Mouse (Mus musculus) liver, postnatal 0 days (tissue): ENCODE measurements at regions not wholly inside any gene's neighbourhood (a gene's known extent, or its start where the extent isn't known, plus 50 kb on each side); places are given as distances from the start of the nearest gene placed in this dataset.

Experiments used
- ATAC-seq: fragments of 200-750 bp; cut with Nextera tagmentation; 2 replicates; pipeline ENCODE4 v1.8.0; 2017; ENCODE audit warnings: mild to moderate bottlenecking, moderate library complexity
- DNase-seq: peaks from one replicate; pipeline ENCODE4 v3.0.0-alpha.2; 2016
- H3K27ac ChIP-seq: fragments of 300-500 bp; sonication (generic); 2 replicates; pipeline ENCODE4 v1.5.1; 2014; ENCODE audit warnings: antibody characterized with exemption, moderate library complexity, mild to moderate bottlenecking, low read depth
- H3K27me3 ChIP-seq: fragments of 300-500 bp; sonication (generic); 2 replicates; pipeline ENCODE4 v1.6.1; 2014; ENCODE audit warnings: low read length, control low read depth, mixed read lengths; ENCODE audit not compliant: insufficient read depth
- H3K36me3 ChIP-seq: fragments of 300-500 bp; sonication (generic); replicated peaks from 2 replicates; pipeline ENCODE4 v1.6.1; 2014; ENCODE audit warnings: mild to moderate bottlenecking, control low read depth, low read length, moderate library complexity, mixed read lengths; ENCODE audit not compliant: insufficient read depth
- H3K4me1 ChIP-seq: fragments of 300-500 bp; sonication (generic); 2 replicates; pipeline ENCODE4 v1.6.1; 2014; ENCODE audit warnings: antibody characterized with exemption, mild to moderate bottlenecking, control low read depth; ENCODE audit not compliant: insufficient read depth
- H3K4me2 ChIP-seq: fragments of 300-500 bp; sonication (generic); 2 replicates; pipeline ENCODE4 v1.6.1; 2014; ENCODE audit warnings: low read depth, mild to moderate bottlenecking, low read length, moderate library complexity, mixed read lengths
- H3K4me3 ChIP-seq: fragments of 300-500 bp; sonication (generic); 2 replicates; pipeline ENCODE4 v1.5.1; 2014; ENCODE audit warnings: low read depth, low read length
- H3K9ac ChIP-seq: fragments of 300-500 bp; sonication (generic); replicated peaks from 2 replicates; pipeline ENCODE4 v1.6.1; 2014; ENCODE audit warnings: mild to moderate bottlenecking, moderate library complexity
- H3K9me3 ChIP-seq: fragments of 300-500 bp; sonication (generic); 2 replicates; pipeline ENCODE4 v1.6.1; 2016; ENCODE audit warnings: mild to moderate bottlenecking, control low read depth, low read length, mixed read lengths
- CTCF ChIP-seq: sonication (generic); IDR thresholded peaks from 2 replicates; pipeline ENCODE4 v1.5.1; 2016; ENCODE audit warnings: antibody characterized with exemption, low read depth
- EP300 ChIP-seq: IDR thresholded peaks from 2 replicates; pipeline ENCODE4 v1.6.1; 2016; ENCODE audit warnings: antibody characterized with exemption, low read depth, mild to moderate bottlenecking
- WGBS: fragments of 180-500 bp; shearing (Covaris S2); extraction: QIAGEN DNeasy Blood & Tissue Kit; methylation state at CpG from one replicate; pipeline ENCODE4 v1.1.7; 2014; ENCODE audit not compliant: insufficient replicate concordance; 5-methylcytosine and 5-hydroxymethylcytosine counted together

DNA sequence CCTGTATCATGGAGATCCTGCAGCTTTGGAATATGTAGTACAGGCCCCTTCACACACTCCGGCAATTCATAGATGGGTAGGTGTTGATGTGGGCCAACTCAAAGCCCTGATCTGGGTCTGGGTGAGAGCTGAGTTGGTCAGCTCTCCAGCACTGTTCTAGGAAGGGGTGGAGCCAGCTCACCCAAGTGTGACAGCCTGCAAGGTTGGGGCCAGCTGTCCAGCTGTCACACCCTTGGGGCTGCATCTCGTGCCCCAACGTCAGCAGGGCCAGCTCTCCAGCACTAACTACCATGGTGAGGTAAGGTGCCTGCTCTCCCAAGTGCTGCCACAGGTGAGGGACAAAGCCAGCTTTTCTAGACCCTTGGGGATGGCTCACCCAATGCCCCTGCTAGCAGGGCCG lies 115.6 kb upstream of the Tdrd3 start:
- no peaks in the 10 kb centered on the region for H3K9me3 ChIP-seq
- no peak overlapping the region for H3K4me3 ChIP-seq
- no peak for ATAC-seq
- no peak for TF ChIP-seq CTCF
- no peak for TF ChIP-seq EP300
- no peak overlapping the region for H3K27ac ChIP-seq
- H3K36me3 ChIP-seq: no peaks in the 10 kb centered on the region
- no peak overlapping the region for H3K4me2 ChIP-seq
- DNase-seq: no peak
- no peak overlapping the region for H3K9ac ChIP-seq
- H3K27me3 ChIP-seq: no peaks in the 10 kb centered on the region
- no peaks in the 10 kb centered on the region for H3K4me1 ChIP-seq
- WGBS: 77% methylated on average over 4 of the region's 4 CpGs

GRCm38 (mm10) chr14:87301564-87301963 lies 114.9 kb upstream of the Tdrd3 start:
- no peaks in the 10 kb centered on the region for H3K27me3 ChIP-seq
- DNase-seq (no peak), ATAC-seq (no peak)
- no peaks in the 10 kb centered on the region for H3K4me1 ChIP-seq
- no peak overlapping the region for H3K4me2 ChIP-seq
- no peak overlapping the region for H3K27ac ChIP-seq
- no peaks in the 10 kb centered on the region for H3K36me3 ChIP-seq
- H3K4me3 ChIP-seq: no peak overlapping the region
- no peak overlapping the region for H3K9ac ChIP-seq
- WGBS: 64% methylated on average over 5 of the region's 5 CpGs
- TF ChIP-seq CTCF (no peak), EP300 (no peak)
- no peaks in the 10 kb centered on the region for H3K9me3 ChIP-seq

DNA sequence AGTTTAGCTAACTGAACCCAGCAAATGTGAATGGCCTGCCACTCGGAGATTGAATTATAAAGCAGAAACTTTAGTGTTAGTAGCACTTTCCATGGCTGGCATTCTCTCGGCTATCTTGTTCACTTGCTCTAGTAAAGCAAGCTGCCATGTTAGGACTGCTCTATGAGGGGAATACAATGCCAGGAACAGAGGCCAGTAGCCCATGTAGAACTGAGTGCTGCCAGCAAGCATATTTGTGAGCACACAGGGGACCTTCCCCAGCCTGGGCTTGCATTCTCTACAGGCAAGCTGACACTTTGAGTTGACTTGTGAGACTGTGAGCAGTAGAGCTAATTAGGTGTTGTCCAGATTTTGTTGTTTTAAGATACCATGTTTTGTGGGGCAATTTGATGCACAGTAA lies 111.0 kb upstream of the Tdrd3 start:
- H3K27me3 ChIP-seq: no peaks in the 10 kb centered on the region
- no peaks in the 10 kb centered on the region for H3K9me3 ChIP-seq
- no peak overlapping the region for H3K4me2 ChIP-seq
- TF ChIP-seq EP300 (no peak), CTCF (no peak)
- no peak overlapping the region for H3K4me3 ChIP-seq
- no peak for DNase-seq
- no peak overlapping the region for H3K9ac ChIP-seq
- H3K36me3 ChIP-seq: no peaks in the 10 kb centered on the region
- ATAC-seq: no peak
- 75% methylated on average over 2 of the region's 2 CpGs for WGBS
- no peaks in the 10 kb centered on the region for H3K4me1 ChIP-seq
- H3K27ac ChIP-seq: no peak overlapping the region

DNA sequence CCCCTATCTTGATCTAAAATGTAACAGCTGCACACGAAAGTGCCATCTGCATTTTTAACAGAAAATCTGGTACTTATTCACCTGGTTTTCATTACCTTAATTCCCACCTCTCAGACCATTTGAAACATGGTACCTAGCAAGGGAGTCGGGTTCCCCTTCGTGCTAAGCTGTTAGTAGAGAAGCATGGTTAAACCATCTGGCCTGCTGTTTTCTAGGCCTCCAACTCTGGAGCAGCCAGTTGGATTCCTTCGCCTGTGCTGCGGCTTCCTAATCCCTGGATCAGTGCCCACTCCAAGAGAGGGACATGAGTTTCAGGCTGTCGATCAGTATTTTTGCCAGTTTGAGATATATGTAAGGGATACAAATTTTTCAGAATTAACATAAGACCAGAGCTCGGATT lies 110.4 kb upstream of the Tdrd3 start:
- H3K27me3 ChIP-seq: no peaks in the 10 kb centered on the region
- H3K9ac ChIP-seq: no peak overlapping the region
- TF ChIP-seq CTCF (no peak), EP300 (no peak)
- no peak overlapping the region for H3K27ac ChIP-seq
- no peaks in the 10 kb centered on the region for H3K4me1 ChIP-seq
- ATAC-seq (no peak), DNase-seq (no peak)
- no peak overlapping the region for H3K4me2 ChIP-seq
- no peaks in the 10 kb centered on the region for H3K36me3 ChIP-seq
- 77% methylated on average over 7 of the region's 7 CpGs for WGBS
- H3K4me3 ChIP-seq: no peak overlapping the region
- H3K9me3 ChIP-seq: no peaks in the 10 kb centered on the region

DNA sequence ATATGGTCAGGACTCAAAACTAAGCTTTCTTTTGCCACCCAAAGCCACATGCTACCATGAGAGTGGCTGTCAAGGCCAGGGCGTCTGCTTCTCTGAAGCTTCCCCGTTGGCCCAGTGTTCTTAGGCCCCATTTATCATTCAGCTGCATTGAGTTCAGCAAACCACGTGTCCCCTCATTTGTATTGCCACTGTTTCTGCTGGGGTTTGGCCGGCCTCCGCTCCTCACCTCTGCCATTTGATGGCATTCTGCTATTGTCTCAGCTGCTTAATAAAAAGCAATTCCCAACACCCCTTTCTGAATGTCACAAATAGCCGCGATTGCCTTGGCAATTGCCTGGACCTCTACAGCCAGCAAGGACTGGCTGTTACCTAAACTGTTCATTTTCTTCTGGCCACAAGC lies 108.4 kb upstream of the Tdrd3 start:
- H3K36me3 ChIP-seq: no peaks in the 10 kb centered on the region
- H3K27ac ChIP-seq: no peak overlapping the region
- WGBS: 69% methylated on average over 7 of the region's 7 CpGs
- ATAC-seq (no peak), DNase-seq (no peak)
- no peaks in the 10 kb centered on the region for H3K27me3 ChIP-seq
- no peaks in the 10 kb centered on the region for H3K9me3 ChIP-seq
- no peak overlapping the region for H3K9ac ChIP-seq
- TF ChIP-seq EP300 (no peak), CTCF (no peak)
- no peaks in the 10 kb centered on the region for H3K4me1 ChIP-seq
- no peak overlapping the region for H3K4me2 ChIP-seq
- no peak overlapping the region for H3K4me3 ChIP-seq

DNA sequence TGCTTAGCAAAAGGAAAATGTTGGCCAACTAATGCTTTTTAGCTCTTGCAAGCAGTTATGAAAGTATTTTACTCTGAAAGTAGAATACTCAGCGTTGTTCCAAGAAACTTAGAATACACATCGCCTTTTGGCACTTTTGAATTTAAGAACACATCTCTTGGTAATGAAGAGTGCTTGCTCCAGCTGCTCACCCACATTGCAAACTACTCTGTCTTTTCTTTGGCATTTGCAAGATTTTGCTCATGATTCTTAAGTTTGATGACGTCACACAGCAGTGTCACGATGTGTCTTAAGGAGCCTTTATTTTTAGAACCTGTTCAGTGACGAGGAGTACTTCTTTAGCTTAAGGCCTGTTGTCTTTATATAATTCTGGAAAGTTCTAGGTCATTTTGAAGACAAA lies 104.1 kb upstream of the Tdrd3 start:
- TF ChIP-seq CTCF (no peak), EP300 (no peak)
- Histone ChIP-seq H3K4me1 (no peaks in the 10 kb centered on the region), H3K27me3 (no peaks in the 10 kb centered on the region), H3K27ac (no peak overlapping the region), H3K36me3 (no peaks in the 10 kb centered on the region), H3K9ac (no peak overlapping the region), H3K4me2 (no peak overlapping the region), H3K4me3 (no peak overlapping the region), H3K9me3 (no peaks in the 10 kb centered on the region)
- DNase-seq: no peak
- WGBS: 71% methylated on average over 5 of the region's 5 CpGs
- no peak for ATAC-seq
